12 mouse cellular contexts compared by ENCODE assay signal in the genomic region with DNA sequence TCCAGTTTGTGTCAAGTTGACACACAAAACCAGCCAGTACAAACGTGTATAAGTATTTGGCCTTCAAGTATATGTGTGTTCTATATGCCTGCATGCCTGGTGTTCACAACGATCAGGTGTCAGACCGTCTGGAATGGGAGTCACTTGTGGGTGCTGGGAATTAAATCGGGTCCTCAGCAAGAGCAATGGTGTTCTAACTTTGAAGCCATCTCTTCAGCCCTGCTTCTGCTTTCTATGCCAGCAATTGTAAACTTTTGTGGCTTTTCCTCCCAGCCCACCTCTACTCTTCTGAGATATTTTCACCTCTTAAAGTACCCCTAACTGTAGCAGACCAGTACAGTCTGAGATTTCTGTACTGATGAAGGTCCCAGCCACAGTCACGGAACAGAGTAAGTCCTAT. TPM values are rescaled to one million over a fixed set of nuclear protein-coding genes. Genes with fewer than 3 reads are reported as not detected.
"Had no signal": no experiment of that assay in that cellular context is flagged by ENCODE, and none has a peak within 500 bp of the region (broad histone marks: within the 10 kb centered on the region; RNA-seq: fewer than 3 reads in every experiment).

No protein-coding gene starts in this region.

- H3K36me3 ChIP-seq: embryonic facial prominence, embryonic 10.5 days; embryonic facial prominence, embryonic 12.5 days; embryonic facial prominence, embryonic 13.5 days; embryonic facial prominence, embryonic 15.5 days; forebrain, embryonic 10.5 days; forebrain, embryonic 12.5 days; forebrain, embryonic 15.5 days had no signal

- H3K9me3 ChIP-seq: embryonic facial prominence, embryonic 10.5 days; embryonic facial prominence, embryonic 12.5 days; embryonic facial prominence, embryonic 13.5 days; embryonic facial prominence, embryonic 15.5 days; forebrain, embryonic 10.5 days; forebrain, embryonic 12.5 days; forebrain, embryonic 13.5 days; forebrain, embryonic 15.5 days had no signal

- H3K27ac ChIP-seq: embryonic facial prominence, embryonic 10.5 days; embryonic facial prominence, embryonic 12.5 days; embryonic facial prominence, embryonic 13.5 days; embryonic facial prominence, embryonic 15.5 days; forebrain, embryonic 10.5 days; forebrain, embryonic 12.5 days; forebrain, embryonic 13.5 days; forebrain, embryonic 15.5 days; gastrocnemius, adult 2 months; heart, adult 2 months had no signal

- H3K4me3 ChIP-seq: embryonic facial prominence, embryonic 10.5 days; embryonic facial prominence, embryonic 12.5 days; embryonic facial prominence, embryonic 13.5 days; embryonic facial prominence, embryonic 15.5 days; erythroblast, embryonic 14.5 days; forebrain, embryonic 10.5 days; forebrain, embryonic 12.5 days; forebrain, embryonic 13.5 days; forebrain, embryonic 15.5 days; gastrocnemius, adult 2 months; heart, adult 2 months had no signal

- H3K9ac ChIP-seq: embryonic facial prominence, embryonic 12.5 days; embryonic facial prominence, embryonic 13.5 days; embryonic facial prominence, embryonic 15.5 days; forebrain, embryonic 12.5 days; forebrain, embryonic 13.5 days; forebrain, embryonic 15.5 days; forebrain, postnatal 0 days had no signal

- H3K4me2 ChIP-seq: embryonic facial prominence, embryonic 12.5 days; embryonic facial prominence, embryonic 13.5 days; embryonic facial prominence, embryonic 15.5 days; forebrain, embryonic 12.5 days; forebrain, embryonic 13.5 days; forebrain, embryonic 15.5 days had no signal

RNA-seq across cellular contexts. Expression of a gene that starts 3.4 kb away (rescaled TPM):
- polyA plus RNA-seq: forebrain, postnatal 0 days had no signal
